Mouse (Mus musculus) adrenal gland, postnatal 25 days (tissue): ENCODE results near the gene Cox8c. TPM values are rescaled to one million over a fixed set of nuclear protein-coding genes. Genes with fewer than 3 reads are reported as not detected.

Source experiments
- DNase-seq: peaks from one replicate; pipeline ENCODE4 v3.0.0; 2021; ENCODE audit warnings: mixed read lengths
- long read RNA-seq: library from polyadenylated mRNA; stranded (forward); transcript quantifications from one replicate; pipeline ENCODE4 v2.0.0, GENCODE M21; 2021
- total RNA-seq: library from RNA; stranded (reverse); gene quantifications from 2 replicates; pipeline ENCODE4 v1.2.3, GENCODE M21; 2021

Cox8c gene
- not detected in 2 replicates for total RNA-seq
- long read RNA-seq: 0 reads

GRCm38 (mm10) chr12:102899091-102899490, at the start of gene Cox8c:
Gene Cox8c, plus strand, starts transcription at chr12:102899316.
- DNase-seq: no peak

- DNase-seq: no peak
These were observed 38.3 kb upstream of the Cox8c start for GRCm38 (mm10) chr12:102860806-102861205.

- DNase-seq: no peak
These were observed 29.3 kb upstream of the Cox8c start for GRCm38 (mm10) chr12:102869802-102870201.

- DNase-seq: no peak
These were observed 28.6 kb upstream of the Cox8c start for GRCm38 (mm10) chr12:102870527-102870926.

- DNase-seq: peak; percentile 37
These were observed 21.6 kb upstream of the Cox8c start for GRCm38 (mm10) chr12:102877301-102878030.

- DNase-seq: peak; percentile 99
These were observed 20.9 kb upstream of the Cox8c start, which contains the start of gene Btbd7 for GRCm38 (mm10) chr12:102878031-102878823. Gene Btbd7, minus strand, starts transcription at chr12:102878471.

- DNase-seq: no peak
These were observed 20.2 kb upstream of the Cox8c start for GRCm38 (mm10) chr12:102878901-102879300.

- peak; percentile 39 for DNase-seq
These were observed 13.4 kb upstream of the Cox8c start for GRCm38 (mm10) chr12:102885735-102886134.

GRCm38 (mm10) chr12:102887366-102887765, 11.8 kb upstream of the Cox8c start:
- no peak for DNase-seq

- DNase-seq: no peak
These were observed 10.5 kb upstream of the Cox8c start for GRCm38 (mm10) chr12:102888568-102888967.

- no peak for DNase-seq
These were observed 9.1 kb downstream of the Cox8c start for GRCm38 (mm10) chr12:102908191-102908590.

- no peak for DNase-seq
These were observed 17.0 kb downstream of the Cox8c start for GRCm38 (mm10) chr12:102916073-102916472.

- DNase-seq: no peak
These were observed 30.6 kb downstream of the Cox8c start for GRCm38 (mm10) chr12:102929764-102930163.

- no peak for DNase-seq
These were observed 31.2 kb downstream of the Cox8c start for GRCm38 (mm10) chr12:102930335-102930734.

GRCm38 (mm10) chr12:102930789-102931188, 31.7 kb downstream of the Cox8c start:
- DNase-seq: no peak

GRCm38 (mm10) chr12:102935892-102936291, 36.8 kb downstream of the Cox8c start:
- DNase-seq: no peak

- no peak for DNase-seq
These were observed 46.5 kb downstream of the Cox8c start for GRCm38 (mm10) chr12:102945571-102945970.

- no peak for DNase-seq
These were observed 48.7 kb downstream of the Cox8c start for GRCm38 (mm10) chr12:102947826-102948225.

GRCm38 (mm10) chr12:102948778-102949394, 49.8 kb downstream of the Cox8c start, which contains the start of gene Unc79:
Gene Unc79, plus strand, starts transcription at chr12:102948859.
- DNase-seq: peak; percentile 72

- DNase-seq: peak; percentile 79
These were observed 50.5 kb downstream of the Cox8c start for GRCm38 (mm10) chr12:102949395-102950208.
